Mouse (Mus musculus) embryo, embryonic 10 days (tissue): ENCODE measurements around the gene Tamm41.

ENCODE experiments used
- DNase-seq: peaks from one replicate; pipeline ENCODE4 v3.0.0-alpha.2; 2015; ENCODE audit warnings: low spot score

Gene Tamm41

GRCm38 (mm10) chr6:115037103-115038094 is at the start of gene Tamm41:
Gene Tamm41 (minus strand): TSS chr6:115037876.
- DNase-seq, result peak; percentile 91

DNA sequence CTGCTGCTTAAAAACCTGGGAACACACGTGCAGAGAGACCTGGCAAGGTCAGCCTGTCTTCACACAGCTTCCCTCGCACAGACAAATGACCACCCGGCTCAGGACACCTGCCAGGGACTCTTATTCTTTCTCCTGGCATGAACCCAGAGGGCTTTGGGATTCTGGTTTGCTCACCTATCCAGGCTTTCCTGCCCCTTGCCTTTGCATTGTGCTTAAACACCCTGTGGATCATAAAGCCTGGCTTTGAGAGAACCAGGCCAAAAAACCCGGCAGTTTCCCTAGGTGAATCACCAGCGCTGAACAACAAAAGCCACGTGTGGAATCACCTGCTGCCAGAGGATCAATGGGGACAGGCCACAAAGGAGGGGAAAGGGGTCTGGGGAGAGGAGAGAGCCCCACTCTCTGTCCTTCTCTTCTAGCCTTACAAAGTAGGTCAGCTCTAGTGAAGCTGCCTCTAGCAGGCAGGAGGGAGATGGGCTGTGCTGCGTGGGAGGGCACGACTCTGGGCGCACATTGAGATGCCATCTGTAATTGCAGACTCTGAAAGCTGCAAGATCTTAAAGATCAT is 47.7 kb upstream of the Tamm41 start:
- DNase-seq, result no peak

DNA sequence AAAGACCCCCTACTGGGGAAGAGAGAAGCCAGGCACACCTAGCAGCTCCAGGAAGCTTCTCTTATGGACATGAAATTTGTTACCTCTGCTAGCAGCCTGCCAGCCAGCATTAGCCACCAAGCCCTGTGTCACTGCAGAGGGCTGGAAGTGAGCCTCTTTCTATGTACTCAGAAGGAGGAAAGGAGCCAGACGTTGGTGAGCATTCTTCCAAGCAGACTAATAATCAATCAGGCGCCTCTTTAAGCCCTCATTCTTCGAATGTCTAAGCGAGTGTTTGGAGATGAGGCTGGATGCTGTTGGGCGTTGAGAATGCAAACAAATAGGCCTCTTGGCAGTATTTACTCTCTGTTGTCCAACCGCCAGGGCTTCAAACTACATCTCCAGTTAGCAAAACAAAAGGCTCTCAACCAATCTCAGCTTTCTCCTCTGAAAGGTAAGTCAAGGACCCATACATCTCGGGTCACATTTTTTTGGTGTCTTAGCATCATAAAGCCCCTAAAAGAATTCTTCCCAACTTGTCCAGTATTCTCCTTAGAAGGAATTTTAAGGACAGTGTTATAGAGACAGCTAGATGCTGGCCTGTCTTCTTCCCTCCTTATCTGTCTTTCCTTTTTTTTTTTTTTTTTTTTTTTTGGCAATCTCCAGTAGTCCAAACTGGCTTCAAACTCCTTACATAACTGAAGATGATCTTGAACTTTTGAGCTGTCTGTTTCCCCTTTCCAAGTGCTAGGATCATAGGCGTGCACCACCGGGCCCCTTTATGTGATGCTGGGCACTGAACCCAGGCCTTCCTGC is 39.3 kb upstream of the Tamm41 start:
- DNase-seq, result no peak

DNA sequence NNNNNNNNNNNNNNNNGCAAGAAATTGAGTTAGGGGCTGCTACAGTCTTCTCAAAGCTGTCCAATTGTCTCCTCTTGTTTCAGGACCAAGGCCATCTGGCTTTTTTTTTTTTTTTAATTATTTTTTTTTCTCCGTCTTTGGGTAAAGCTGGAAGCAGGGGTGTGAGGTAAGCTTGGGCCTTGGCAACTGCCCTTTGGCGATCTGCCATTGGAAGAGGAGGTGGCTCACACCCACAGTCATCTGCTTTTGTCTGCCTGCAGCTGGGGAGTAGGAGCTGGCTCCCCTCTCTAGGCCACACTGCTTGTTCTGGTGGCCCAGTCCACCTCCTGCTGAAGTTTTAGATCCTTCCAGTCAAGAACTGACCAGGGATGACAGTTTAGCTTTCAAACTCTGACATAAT is 34.3 kb upstream of the Tamm41 start:
- no peak for DNase-seq

DNA sequence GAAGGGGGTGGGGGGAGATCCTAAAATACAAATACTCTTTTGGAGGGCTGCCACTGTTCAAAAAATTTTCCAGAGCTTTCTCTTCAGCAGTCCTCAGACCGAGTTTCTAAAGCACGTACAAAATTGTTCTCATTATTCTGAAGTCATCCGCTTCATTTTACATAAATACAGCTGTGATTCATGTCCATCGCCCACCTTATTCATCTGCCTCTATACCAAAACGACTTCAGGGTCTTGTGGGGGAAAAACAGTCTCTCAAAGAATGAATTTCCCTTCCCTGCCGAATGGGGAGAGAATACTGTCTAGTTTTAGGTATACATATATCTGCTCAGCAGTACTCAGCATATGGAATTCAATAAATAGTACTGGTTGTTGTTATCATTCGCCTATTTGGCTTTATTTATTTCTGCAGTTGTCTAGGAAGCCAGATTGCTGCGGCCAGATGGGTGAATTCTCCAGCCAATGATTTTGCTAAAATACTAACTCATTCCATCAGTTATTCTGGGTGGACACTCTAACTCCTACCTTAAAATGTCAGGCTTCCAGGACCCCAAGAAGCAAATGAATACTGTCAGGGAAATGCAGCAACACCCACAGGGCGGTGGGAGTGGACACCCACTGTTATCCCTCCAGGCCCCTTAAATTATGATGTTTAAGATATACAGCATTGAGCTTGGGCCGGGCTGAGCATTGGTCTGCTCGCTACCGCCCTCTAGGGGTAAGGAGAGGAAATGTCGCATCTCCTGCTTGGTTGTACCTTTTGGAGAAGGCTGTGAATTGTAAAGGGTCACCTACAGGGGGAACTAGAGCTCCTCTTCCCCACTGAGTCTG is 27.9 kb upstream of the Tamm41 start:
- peak; percentile 74 for DNase-seq

DNA sequence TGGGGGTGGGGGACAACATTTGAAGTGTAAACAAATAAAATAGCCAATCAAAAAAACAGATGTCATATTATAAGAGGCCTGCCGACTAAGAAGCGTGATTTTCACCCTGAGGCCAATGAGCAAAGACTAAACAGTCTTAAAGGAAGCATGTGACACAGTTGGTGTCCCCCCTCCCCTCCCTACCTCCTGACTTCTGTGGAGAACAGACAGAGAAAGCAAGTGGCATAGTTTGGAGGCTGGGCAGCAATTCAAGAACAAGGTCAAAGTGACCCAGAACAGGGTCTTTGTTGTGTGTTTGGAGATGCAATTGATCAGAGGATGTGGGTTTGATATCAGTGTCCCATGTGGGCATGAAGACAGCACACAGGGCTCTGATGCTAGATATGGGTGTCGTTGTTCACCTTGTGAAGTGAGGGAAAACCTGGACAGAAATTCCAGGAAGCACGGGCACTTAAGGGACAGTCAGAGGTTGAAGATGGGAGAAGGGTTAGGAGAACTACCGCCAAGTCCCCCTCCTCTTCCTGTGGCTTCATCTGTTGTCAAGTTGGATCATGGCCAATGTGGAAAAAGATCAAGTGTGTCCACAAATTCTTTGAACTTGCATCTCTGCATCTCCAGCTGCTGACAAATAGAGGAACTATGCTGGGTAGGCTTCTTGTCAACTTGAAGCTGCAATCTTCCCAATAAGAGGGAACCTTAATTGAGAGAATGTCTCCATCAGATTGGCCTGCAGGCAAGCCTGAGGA is 25.1 kb upstream of the Tamm41 start:
- no peak for DNase-seq

DNA sequence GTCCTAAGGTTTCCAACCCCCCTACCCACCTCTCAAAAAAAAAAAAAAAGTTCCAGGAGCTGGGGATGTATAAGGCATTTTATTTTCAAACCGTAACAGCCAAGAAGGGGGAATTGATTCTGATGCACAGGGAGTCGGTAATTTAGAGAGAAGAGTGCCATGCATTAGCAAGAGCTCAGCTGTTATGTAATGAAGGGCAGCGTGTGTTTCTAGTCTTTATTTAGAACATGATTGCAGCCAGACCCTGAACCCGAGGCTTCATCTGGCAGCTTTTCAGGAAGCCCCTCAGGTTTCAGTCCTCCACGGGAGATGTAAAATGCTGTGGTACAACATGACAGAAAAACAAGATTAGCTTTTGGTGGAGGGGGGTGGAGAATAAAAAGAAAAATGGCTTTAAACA is 21.6 kb upstream of the Tamm41 start:
- DNase-seq, result no peak

DNA sequence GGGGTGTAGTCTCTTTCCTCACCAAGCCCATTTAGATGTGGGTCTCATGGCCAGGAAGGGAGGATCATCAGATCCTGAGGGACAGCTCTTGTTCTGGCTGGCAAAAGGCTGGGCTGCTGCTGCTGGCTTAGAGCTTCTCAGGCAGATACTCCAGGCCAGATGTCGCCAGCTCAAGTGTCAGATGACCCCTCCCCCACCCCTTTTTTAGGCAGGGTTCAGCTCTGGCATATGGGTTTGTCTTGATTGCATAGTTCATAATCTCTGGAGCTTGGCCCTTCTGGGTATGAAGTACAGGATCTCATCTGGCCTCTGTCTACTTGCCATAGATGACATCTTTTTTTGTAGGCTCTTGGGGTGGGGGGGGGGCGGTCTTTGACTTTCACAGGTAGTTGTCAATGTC is 19.0 kb upstream of the Tamm41 start:
- DNase-seq, result peak; percentile 45

DNA sequence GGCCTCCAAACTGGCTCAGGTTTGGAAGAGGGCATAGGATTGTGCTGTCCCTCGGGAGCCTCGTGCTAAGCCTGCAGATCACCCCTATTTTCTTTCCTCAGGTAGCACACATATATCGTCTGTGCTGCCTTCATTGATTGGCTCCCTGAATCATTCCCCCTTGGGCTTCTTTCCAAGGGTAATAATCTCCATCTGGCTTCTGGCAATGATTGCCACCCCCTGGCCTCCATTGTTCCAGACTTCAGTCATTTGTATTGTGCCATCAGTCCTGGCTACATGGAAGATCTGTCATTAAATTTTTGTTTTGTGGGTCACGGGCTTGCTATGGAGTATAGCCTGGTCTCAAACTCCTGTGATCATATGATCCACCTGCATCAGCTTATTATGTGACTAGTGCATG is 17.8 kb upstream of the Tamm41 start:
- DNase-seq, result no peak

DNA sequence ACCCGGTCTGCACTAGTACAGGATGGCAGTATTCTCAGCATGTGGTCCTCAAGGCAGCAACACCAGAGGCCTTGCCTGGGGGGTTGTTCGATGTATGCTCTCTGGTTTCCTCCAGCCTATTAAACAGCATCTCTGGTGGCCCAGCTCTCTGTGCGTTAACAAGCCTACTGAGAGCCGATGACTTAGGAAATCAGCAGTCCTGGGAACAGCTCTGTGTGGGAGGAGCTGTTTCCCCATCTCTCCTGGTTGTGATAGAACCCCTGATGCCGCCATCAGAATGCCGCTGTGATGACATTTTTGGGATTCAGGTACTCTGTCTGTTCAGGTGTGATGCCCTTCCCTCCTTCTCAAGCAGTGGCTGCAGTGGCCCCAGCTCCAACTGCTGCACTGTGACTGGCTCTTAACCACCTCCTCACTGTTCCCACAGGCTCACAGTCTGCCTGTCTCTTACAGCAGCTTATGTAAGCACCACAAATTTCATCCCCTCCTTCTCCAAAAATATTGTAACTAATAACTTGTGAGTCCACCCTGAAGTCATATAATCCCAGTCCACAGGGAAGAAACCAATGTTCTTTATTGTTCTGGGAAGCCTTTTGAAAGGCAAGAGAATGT is 14.0 kb upstream of the Tamm41 start:
- no peak for DNase-seq

GRCm38 (mm10) chr6:115049015-115049414 is 11.3 kb upstream of the Tamm41 start:
- DNase-seq, result peak; percentile 75

GRCm38 (mm10) chr6:115047816-115048215 is 10.1 kb upstream of the Tamm41 start:
- DNase-seq, result no peak

DNA sequence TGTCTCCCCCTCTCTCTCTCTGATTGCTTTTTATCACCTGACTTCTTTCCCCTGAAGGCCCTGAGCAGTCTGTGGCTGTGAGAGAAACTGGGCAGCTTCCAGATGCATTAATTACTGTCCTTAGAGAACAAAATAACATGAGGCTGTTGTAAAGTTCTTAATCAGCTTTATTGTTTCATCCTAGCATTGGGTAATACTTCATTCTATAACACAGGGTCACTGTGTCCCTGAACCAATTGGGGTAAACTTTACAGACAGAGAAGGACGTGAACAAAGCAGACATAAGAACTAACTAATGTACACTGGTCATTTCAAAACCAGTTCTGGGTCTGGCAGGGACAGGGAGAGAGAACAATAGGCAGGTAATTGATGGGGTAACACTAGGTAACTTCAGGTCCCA is 8.4 kb upstream of the Tamm41 start:
- no peak for DNase-seq

- peak; percentile 30 for DNase-seq
Measured at GRCm38 (mm10) chr6:115044709-115045108, 7.0 kb upstream of the Tamm41 start.

DNA sequence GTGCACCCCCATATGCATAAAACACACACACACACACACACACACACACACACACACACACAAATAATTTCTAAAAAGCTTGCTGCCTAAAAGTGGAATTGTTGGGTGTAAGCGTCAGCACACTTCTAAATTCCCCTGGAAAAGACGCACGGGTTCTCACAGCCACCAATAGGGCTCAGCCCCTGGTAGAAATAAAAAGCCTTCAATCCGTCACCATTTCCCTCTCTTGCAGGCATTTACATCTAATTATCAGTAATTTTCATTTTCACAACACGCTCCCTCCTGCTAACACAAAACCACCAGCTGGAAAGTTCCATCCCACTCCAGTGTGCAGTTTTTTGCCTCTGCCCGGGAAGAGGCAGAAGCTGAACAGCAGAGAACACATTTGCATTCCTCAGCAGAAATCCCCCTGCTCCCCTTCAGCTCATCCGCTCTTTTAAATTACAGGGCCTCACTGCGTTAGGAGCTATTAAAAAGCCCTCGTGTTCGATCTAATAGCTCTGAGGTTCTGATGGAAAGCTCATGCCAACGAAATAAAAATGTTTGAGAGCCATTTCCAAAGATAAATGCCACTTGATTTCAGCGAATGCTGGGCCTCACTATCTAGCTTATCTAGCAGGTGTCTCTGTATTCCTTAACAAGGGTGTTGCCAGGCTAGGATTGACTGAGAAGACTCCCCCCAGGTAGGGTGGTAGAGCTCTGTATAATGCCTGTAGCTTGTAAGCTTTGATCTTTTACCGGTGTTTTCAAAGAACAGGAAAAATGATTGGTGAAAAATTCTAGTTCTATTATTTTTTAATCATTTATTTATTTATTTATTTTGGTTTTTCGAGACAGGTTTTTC is 6.2 kb upstream of the Tamm41 start:
- no peak for DNase-seq

DNA sequence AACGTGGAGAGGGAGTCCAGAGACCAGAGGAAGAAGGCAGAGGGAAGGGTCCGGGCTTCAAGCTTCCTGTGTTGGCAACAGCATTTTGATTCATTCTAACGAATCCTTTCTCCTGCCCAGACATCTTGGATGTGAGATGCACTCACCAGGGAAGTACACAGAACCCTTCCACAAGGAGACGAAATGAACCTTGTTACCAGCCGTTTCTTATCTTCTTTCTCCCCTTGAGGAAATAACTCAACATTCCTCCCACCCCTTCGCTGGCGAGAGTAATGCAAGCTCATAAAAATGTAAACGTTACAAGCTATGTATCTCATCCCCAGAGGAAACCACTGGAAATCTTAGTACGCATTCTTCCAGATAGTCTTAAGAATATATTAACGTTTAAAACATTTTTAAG is 4.9 kb upstream of the Tamm41 start:
- no peak for DNase-seq

DNA sequence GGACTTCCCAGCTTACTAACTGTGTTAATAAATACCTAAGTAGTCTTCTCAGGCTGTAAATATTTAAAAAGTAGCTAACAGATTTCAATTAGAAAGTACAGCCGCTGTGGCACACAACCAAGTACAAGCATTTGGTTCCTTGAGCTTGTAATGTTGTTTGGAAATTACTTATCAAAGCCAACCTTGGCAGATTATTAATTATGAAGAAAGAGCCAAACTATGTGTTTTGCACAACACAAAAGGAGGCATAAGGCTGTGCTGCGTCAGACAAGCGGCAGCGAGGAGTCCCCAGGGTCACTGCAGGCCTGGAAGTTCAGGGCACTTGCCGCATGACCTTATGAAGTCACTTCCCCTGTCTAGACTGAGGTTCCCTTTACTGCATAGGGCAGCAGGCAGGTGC is 4.2 kb downstream of the Tamm41 start:
- no peak for DNase-seq

- no peak for DNase-seq
Measured at GRCm38 (mm10) chr6:115030098-115030497, 7.6 kb downstream of the Tamm41 start.

DNA sequence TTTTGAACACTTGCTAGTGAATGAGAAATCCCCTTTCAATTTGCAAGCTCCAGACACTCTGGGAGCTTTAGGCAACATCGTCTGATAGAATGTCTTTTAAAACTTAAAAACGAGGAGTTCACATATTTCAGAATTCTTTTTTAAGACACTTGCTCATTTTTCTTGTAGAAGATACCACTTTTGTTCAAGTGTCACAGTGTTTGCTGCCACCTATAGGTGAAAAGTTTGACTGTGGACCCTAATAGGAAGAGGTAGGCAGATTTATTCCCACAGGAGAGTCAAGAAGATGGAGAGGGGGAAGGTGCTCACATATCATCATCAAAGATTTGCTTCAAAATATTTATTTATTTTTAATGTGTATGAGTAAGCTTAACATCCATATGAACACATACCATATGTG is 8.4 kb downstream of the Tamm41 start:
- peak; percentile 45 for DNase-seq
